Mouse (Mus musculus): ENCODE data around the gene Irx6.

DNA sequence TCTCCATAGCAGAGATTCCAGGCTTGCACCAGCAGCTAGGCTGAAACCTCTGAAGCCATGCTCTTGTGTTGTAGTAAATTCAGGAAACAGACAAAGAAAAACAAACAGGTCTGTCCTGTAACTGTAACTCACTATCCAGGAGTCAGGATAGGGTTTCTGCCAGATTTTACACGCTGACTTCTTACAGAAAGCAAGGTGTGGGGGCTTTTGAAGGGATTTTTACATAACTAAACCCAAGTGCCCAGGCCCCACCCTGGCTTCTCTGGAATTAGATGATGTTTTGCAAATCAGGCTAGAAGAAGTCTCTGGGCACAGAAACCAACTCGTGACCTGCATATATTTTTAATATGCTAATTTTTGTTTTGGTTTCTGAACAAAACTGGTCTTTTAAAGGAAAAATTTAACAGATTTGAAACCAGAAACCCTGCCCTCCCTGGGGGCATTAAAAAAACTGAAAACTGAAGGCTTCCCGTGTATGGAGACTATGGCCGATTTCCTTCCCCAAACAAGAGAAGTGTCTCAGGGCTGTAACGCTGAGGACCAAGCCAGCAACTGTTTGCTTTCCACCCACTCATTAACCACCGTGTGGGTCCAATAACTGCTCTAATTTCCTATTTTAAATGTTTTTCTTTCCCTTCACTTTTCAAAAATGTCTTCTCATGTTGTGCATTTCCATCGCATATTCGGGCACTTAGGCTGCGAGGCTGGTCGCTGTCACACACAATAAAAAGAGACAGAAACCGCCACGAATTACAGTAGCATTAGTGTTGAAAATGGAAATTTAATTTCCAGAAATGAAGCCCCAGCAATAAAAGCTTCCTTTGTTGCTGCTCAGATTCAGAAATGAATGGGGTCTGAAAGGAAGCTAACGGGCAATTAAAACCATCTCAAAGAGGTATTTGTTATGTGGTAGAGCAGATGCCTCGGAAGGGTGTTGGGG is 45.1 kb upstream of the Irx6 start:
- TF ChIP-seq GATA1 (IDR thresholded peaks at IDR 0.05; ENCODE audit: borderline replicate concordance, low read length), result no peak
- no peak for TF ChIP-seq CTCF (IDR thresholded peaks at IDR 0.05; ENCODE audit: low read depth, low read length)
- TF ChIP-seq GATA2 (IDR thresholded peaks at IDR 0.05; ENCODE audit: borderline replicate concordance, low read depth, low read length), result no peak

All from G1E (cell line).